Mouse (Mus musculus) ES-E14 (cell line): ENCODE measurements around the gene Hs3st3a1.

Source experiments
- CHD2 ChIP-seq: IDR thresholded peaks from 2 replicates; pipeline ENCODE4 v1.6.1; 2014; ENCODE audit warnings: mild to moderate bottlenecking, low read depth, low read length, inconsistent platforms
- HCFC1 ChIP-seq: IDR thresholded peaks from 2 replicates; pipeline ENCODE4 v1.6.1; 2012; ENCODE audit warnings: low read length, inconsistent platforms, borderline replicate concordance; ENCODE audit not compliant: insufficient read depth
- MAFK ChIP-seq: IDR thresholded peaks from 2 replicates; pipeline ENCODE4 v1.6.1; 2014; ENCODE audit warnings: mild to moderate bottlenecking, low read depth, low read length, inconsistent platforms; ENCODE audit not compliant: insufficient read depth
- ZC3H11A ChIP-seq: IDR thresholded peaks from 2 replicates; pipeline ENCODE4 v1.6.1; 2012; ENCODE audit warnings: low read depth, mild to moderate bottlenecking, inconsistent platforms, low read length, borderline replicate concordance
- ZNF384 ChIP-seq: IDR thresholded peaks from 2 replicates; pipeline ENCODE4 v1.6.1; 2012; ENCODE audit warnings: low read depth, low read length, inconsistent platforms

GRCm38 (mm10) chr11:64516712-64517589 is 81.8 kb downstream of the Hs3st3a1 start:
- TF ChIP-seq CHD2 (no peak), ZNF384 (no peak), HCFC1 (no peak), MAFK (no peak), ZC3H11A (no peak)
